Mouse (Mus musculus): ENCODE measurements around the gene 1700001O22Rik.

DNA sequence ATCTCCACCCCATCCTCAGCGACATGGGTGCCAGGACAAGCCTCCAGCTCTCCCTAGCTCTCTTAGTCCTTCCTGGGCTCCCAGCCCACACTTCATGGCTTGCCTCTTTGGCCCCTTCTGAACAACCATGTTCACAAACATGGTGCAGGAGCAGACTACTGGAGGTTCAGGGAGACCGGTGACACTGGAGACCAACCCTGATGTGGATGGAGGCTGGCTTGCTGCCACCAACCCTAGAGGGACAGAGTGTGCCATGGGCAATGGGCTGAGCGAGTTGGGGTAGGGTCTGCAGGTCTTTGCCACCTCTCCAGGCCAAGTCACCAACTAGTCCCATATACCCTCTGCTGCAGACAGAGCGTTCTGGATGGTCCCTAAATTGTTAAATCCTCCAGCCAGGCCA lies 44.0 kb downstream of the 1700001O22Rik start:
- TF ChIP-seq CTCF (IDR thresholded peaks at IDR 0.05; ENCODE audit: borderline replicate concordance, extremely low read depth, insufficient read depth, insufficient read length) (no peak), POLR2A (IDR thresholded peaks at IDR 0.05; ENCODE audit: borderline replicate concordance, extremely low read depth, insufficient read depth, insufficient read length, poor library complexity, severe bottlenecking) (no peak)
